Mouse (Mus musculus) liver, adult (tissue): ENCODE data around the gene Arhgap4.

Source experiments
- GATA4 ChIP-seq: IDR thresholded peaks from 2 replicates; pipeline ENCODE4 v1.6.1; 2014; ENCODE audit warnings: mild to moderate bottlenecking, low read length; ENCODE audit not compliant: insufficient replicate concordance

Gene Arhgap4

DNA sequence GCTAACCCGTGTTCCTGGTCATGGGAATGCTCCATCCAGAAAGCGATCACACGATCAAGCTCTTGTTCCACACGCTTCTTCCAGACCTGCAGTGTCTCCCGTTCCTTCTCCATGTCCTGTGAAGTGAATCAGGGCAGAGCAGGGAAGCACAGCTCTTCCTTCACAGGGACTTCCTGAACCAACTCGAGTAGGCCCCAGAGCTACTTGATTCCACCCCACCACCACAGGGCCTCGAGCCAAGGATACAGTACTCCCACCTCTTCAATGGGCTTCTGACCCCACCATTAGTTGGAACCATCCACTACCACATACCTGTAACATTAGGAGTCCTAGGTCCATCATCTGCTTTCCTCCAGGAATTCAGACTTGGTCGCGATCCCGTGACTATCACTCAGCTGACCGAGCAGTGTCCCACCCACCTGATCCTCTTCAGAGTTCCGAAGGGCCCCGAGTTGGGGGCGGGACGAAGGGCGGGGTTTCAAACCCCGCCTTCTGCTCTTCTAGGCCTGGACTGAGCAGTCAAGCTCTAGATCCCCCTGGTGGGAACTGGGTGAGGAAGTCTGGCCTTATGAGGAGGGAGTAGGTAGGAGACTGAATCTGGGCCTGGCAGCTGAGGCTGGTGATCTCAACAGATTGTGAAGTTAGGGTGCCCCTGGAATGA, 8.9 kb upstream of the Arhgap4 start, which contains the start of gene Renbp:
Renbp (minus strand) TSS at position 449 of the 661 bp plus-strand sequence.
- TF ChIP-seq GATA4, result no peak

DNA sequence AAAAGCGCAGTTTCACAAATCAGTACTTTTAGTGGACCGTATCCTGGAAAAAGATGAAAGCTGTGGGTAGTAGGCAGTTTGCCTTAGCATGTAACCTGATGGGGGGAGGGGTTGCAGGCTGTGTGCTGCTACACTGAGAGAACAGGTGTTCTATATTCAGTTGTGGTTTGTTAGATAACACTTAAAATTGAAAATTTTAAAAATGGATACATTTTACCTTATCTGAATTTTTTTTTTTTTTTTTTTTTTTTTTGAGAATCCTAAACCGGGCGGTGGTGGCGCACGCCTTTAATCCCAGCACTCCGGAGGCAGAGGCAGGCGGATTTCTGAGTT, 846 bp upstream of the Arhgap4 start:
- TF ChIP-seq GATA4, result no peak

DNA sequence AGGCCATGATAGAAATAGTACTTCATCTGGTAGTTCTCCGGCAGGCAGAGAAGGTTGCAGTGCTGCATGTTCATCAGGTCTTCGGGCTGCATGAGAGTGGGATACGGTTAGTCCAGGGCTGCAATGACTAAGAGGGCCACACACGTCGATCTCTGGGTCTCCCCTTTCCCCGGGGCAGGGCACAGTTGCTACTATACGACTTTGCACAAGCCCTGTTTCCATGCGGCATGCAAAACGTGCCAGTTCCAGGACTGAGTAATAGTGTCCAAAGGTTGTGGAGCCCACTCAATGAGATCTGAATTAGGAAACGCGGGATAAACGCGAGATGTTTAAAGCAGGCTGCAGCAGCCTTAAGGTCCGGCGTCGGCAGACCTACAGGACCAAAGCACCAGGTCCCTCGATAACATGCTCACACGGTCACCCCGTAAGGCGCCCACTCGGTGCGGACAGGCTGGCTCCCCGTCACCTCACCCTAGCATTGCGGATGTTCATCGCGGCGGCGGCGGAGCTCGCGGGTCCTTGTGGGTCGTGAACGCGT, 316 bp downstream of the Arhgap4 start:
- TF ChIP-seq GATA4, result no peak

DNA sequence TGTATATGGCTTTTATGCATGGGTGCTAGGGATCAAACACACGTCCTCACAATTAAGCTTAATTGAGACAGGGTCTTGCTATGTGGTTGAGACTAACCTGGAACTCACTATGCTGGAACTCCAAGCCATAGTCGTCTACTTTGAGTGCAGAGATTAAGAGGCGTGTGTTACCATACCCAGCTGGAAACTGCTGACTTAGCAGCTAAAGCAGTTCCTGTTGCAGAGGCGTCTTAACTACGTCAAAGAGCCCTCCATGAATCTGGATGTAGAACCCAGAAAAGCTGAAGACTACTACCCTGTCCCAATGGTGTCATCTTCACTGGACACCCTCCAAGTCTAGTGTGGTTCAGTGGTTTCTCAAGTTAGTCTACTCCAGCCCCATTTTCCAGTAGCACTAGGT, 3.0 kb downstream of the Arhgap4 start:
- TF ChIP-seq GATA4, result no peak

DNA sequence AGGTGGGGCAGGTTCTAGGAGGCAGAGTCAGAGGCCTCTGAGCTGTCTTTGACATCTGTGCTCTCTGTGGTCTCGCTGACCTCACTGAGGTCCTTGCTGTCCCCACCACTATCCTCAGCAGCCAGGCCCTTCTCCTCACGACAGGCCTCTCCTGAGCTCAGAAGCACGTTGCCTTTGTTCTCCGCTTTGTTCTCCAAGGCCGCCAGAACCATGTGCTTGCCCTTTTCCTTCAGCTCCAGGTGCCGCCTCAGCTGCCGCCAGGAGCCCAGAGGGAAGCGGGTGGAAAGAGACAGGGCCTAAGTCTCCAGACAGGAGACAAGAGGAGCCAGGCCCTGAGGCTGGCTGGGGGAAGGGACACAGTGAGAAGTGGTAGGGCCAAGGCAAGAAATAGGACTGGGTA, 4.7 kb downstream of the Arhgap4 start:
- no peak for TF ChIP-seq GATA4

DNA sequence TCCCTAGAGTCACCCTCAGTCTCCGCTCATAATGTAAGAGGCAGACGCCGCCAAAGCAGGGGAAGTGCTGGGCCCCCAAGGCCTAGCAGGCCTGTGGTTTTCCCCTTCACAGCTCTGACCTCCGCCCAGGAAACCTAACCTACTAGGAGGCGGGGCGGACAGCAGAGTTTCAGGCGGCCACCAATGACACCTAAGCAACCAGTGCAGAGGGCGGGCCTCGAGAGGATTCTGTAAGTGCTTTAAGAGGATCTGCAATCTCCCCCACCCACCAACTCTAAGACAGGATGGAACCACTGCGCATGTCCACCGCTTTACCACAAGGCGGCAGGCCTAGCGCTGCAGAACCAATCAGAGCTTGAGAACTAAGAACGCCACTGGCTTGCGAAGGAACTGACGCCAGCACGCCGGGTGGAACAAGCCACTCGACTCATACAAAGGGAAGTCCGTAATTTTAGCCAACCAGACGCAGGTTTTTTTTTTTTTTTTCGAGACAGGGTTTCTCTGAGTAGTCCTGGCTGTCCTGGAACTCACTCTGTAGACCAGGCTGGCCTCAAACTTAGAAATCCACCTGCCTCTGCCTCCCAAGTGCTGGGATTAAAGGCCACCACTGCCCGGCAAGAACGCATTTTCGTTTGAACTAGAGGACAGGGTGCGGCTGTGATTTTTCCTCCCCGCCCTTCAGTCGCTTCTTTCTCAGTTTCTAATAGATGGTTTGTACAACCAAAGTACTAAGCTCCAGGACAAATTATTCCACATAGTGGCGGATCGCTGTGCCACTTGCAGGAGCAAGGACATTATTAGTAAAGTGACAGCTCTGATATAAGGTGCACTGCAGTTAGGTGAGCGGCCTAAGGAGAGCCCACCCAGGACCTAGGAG, 6.6 kb downstream of the Arhgap4 start:
- TF ChIP-seq GATA4, result no peak

DNA sequence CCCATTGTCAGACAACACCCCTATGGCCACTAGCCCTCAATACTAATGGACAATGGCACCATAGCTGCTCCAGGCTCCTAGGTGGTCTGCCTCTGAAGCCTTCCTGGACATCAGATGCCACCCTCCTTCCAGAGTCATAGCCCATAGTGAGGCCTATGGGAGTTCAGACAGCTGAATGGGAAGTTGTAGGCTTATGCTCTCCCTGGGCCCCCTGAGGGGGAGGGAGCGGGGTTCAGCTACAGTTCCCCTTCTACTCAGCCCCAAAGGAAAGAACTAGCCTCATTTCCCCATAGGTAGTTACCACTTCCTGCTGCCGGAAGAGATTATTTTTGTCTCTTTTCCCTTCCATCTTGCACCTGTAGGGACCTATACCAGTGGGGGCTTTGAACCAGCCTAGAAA, 10.1 kb downstream of the Arhgap4 start:
- TF ChIP-seq GATA4, result no peak

DNA sequence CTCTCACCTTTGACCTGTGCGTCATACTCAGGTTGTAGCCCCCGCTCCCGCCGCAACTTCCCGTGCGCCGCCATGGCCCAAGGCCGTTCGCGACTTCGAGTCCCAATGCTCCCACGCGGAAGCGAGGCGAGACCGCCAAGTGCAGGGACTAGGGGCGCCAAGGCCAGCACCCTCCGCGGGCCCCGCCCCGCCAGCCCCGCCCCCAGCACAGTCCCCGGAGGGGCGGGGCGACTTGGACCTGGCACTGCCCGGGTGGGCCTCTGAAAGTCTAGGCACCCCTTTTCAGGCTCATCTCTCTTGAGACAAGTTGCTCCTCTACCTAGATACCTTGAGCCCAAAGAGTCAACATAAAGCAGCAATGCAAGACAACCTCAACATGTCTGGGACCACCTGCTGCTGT, 10.5 kb downstream of the Arhgap4 start:
- no peak for TF ChIP-seq GATA4

DNA sequence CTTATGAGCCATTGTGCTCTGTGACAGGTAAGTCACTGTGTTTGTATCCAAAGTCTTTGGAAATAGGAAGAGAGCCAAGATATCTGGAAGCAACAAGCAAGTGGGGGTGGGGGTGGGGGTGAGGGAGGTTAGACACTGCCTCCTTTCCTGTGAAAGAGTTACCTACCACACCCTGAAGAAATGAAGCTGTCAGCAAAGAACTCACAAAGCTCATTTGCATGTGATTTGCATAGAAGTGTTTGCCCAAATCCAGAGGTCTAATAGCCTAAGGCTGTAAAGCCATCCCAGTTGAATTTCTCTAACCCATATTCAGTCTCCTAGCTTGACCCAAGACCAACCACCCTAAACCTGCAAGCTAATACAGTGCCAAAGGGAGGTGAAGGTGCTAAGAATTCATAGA, 11.2 kb downstream of the Arhgap4 start:
- TF ChIP-seq GATA4, result no peak

DNA sequence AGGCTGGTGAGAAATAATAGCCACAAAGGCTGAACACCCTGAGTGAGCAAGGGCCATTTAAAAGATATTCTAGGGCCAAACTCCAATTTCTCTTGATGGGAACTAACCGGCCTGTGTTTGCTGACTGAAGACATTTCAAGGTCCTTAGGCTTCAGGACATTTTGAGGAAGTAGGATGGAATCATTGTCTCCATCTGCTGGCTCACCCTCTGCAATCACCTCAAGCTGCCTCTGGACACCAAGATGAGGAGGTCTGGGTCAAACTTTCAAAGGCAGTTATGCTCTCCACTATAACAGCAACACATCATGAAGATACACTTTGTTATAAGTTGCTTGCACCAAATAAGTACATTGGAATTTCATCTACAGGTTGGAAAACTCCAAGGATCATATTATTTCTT, 11.6 kb downstream of the Arhgap4 start:
- TF ChIP-seq GATA4, result no peak

DNA sequence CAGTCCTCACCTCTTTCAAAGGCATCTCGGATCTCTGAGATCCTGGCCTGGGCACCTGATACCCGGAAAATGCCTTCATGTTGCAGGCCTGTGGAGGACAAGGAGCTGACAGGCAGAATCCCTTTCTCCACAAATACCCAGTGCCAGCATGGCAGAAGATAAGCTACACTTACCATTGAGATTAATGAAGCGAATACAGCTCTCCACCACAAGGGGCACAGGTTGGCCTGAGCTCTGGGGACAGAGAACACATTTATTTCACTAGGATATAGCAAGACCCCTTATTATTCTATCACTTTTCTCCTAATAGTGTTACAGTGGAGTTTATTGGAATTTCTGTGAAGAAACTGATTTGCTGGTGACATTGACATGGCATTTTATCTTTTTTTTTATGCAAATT, 23.7 kb downstream of the Arhgap4 start:
- no peak for TF ChIP-seq GATA4

DNA sequence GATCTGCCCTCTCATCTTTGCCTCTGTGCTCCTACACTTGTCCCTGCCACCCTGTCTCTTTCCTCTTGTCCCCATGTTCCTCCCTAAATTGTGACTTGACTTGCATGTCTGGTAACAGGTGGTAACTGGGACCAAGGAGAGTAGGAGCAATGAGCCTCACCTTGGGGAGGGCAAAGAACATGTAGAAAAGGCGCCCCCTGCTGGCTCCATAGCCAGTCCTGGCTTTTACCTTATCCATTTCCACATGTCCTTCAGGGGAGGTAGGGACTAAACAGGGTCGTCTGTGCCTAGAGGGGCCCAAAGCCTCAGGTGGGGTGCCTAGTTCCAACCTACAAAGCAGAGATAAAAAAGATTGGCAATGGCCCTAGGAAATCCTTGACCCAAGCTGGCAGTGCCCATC, 26.0 kb downstream of the Arhgap4 start, which contains the start of gene L1cam:
L1cam (minus strand) TSS at position 387 of the 400 bp plus-strand sequence.
- TF ChIP-seq GATA4, result no peak

DNA sequence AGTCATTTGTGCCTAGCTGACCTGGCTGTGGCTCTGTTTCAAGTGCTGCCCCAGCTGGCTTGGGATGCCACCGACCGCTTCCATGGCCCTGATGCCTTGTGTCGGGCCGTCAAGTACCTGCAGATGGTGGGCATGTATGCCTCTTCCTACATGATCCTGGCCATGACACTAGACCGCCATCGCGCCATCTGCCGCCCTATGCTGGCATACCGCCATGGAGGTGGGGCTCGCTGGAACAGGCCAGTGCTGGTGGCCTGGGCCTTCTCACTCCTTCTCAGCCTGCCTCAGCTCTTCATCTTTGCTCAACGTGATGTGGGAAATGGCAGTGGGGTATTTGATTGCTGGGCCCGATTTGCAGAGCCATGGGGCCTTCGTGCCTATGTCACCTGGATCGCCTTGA, 28.8 kb downstream of the Arhgap4 start:
- TF ChIP-seq GATA4, result no peak

DNA sequence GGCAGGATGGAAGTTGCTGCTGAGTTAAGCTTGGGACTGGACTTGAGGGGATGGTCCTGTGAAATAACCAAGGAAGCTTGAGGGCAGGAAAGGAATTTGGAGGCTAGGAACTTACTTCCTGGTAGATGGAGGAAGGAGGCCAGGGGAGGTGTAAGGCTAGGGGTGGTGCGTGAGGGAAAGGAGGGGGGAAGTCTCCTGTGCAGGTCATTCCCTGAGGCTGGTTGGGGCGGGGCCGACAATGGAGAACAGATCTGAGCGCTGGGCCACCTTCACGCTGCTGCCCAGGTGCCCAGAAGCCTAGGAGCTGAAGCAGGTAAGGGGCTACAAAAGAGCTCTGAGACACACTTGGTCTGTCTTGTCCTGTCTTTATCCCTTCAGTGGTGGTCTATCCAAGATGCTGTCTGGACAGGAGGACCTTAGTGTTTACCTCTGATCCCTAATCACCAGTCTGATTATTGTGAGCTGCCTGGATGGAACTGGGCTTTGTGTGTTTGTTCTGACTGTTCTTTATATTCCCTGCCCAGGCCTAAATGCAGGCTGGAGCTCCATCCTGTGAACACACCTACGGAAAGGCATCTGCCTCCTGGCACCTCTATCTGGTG, 30.0 kb downstream of the Arhgap4 start, which contains the start of gene Avpr2:
Avpr2 (plus strand) TSS at position 552 of the 602 bp plus-strand sequence.
- no peak for TF ChIP-seq GATA4

DNA sequence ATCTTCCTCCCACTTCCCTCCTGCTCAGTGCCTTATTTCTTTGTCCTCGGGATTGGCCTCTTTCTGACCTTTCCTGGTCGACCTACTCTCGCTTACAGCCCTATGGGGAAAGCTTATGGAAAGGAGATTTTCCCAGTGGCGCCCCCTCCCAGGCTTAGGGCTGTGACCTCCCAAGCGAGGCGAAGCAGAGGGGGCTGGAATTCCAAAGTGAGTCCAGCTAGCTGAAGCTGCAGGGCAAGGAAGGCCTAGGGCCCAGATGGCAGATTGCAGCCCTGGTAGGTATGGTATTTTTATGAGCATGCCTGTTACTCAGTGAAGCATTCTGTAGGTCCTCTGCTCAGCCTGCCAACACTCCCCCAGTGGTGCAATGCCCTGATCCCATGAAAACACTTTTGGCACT, 40.2 kb downstream of the Arhgap4 start:
- TF ChIP-seq GATA4, result no peak

DNA sequence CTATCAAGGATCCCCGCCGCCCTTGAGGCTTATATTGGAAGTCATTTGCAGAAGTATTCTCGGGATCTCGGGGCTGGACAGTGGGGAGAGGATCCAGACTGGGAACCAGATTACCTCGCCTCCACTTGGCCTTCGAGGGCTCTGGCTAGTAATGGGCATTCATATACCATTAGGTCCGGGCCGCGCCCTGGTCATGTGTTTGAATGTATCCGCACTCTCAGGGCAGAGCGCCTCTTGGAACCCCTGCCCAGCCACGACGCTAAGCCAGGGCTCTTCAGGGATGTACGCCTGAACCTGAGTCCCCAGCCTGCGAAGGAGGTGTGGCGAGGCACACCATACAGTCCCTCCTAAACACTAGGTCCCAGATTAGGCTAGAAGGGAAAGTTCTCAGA, 40.6 kb downstream of the Arhgap4 start:
- TF ChIP-seq GATA4, result no peak
